ENCODE assay signal across 11 mouse cellular contexts in genomic region chr11:113698013-113698545, GRCm38 (mm10). TPM values are rescaled to one million over a fixed set of nuclear protein-coding genes. Genes with fewer than 3 reads are reported as not detected.
DNase-seq lines count a peak whose midpoint lies in the region; ATAC-seq and TF ChIP-seq lines count a peak whose summit lies in the region.
"Had no signal": no experiment of that assay in that cellular context is flagged by ENCODE, and none has a peak within 500 bp of the region (broad histone marks: within the 10 kb centered on the region; RNA-seq: fewer than 3 reads in every experiment).

No protein-coding gene starts in this region.

- H3K4me1 ChIP-seq in lung, adult 2 months (ENCODE audit: control insufficient read depth, insufficient read depth, low read length) = no peaks in the 10 kb centered on the region
- H3K4me1 ChIP-seq: forebrain, embryonic 15.5 days; hindbrain, embryonic 13.5 days had no signal

- no peak for TF ChIP-seq CTCF in lung, adult 2 months (IDR thresholded peaks at IDR 0.05; ENCODE audit: insufficient read depth, low read length)

- 63% methylated on average over 12 of the region's 12 CpGs for WGBS in lung, adult 2 months

- H3K4me3 ChIP-seq in lung, adult 2 months (replicated peaks; ENCODE audit: extremely low read depth, low read depth, low read length) = no peak overlapping the region
- H3K4me3 ChIP-seq: forebrain, embryonic 15.5 days; hindbrain, embryonic 13.5 days had no signal

- ATAC-seq in megakaryocyte, adult 5-6 weeks (ENCODE audit: poor library complexity, severe bottlenecking) = no peak
- ATAC-seq: forebrain, embryonic 15.5 days had no signal

- no peak for TF ChIP-seq POLR2A in lung, adult 2 months (IDR thresholded peaks at IDR 0.05; ENCODE audit: borderline replicate concordance, extremely low read depth, low read depth, low read length)

- DNase-seq in retina, postnatal 1 day = peak; percentile 36
- DNase-seq in retina, embryonic 14.5 days (ENCODE audit: low spot score) = no peak
- DNase-seq in kidney, postnatal 10 days = peak; percentile 74
- DNase-seq in lung, adult 2 months = peak; percentile 16
- DNase-seq in Muller cell, postnatal 12 days (ENCODE audit: inconsistent ontology term) = no peak
- DNase-seq in testis, postnatal 10 days (ENCODE audit: low spot score) = no peak
- DNase-seq: cerebellum, adult 9-10 months had no signal

RNA-seq across cellular contexts. Expression of gene Cpsf4l, which starts 11.7 kb away (rescaled TPM):
- 0.09 TPM in 1 of 2 replicates, not detected in the other for polyA plus RNA-seq in lung, adult 2 months (2012; rRNA removed)
- total RNA-seq in megakaryocyte, adult 5-6 weeks (2015) = not detected in 2 replicates
- total RNA-seq in megakaryocyte, adult 5-6 weeks (2017) = not detected in 2 replicates
- total RNA-seq: megakaryocyte progenitor cell, adult 5-6 weeks had no signal

RNA-seq across cellular contexts. Expression of gene D11Wsu47e, which starts 13.9 kb away (rescaled TPM):
- polyA plus RNA-seq in lung, adult 2 months (2012; rRNA removed) = 6.2 and 7.1 TPM in 2 replicates
- 3.2 and 5.4 TPM in 2 replicates for total RNA-seq in megakaryocyte, adult 5-6 weeks (2015)
- total RNA-seq in megakaryocyte, adult 5-6 weeks (2017) = 10.3 and 13.1 TPM in 2 replicates

RNA-seq across cellular contexts. Expression of gene Fam104a, which starts 14.1 kb away (rescaled TPM):
- polyA plus RNA-seq in lung, adult 2 months (2012; rRNA removed) = 21.2 and 31.7 TPM in 2 replicates
- 15.5 and 16.1 TPM in 2 replicates for total RNA-seq in megakaryocyte, adult 5-6 weeks (2015)
- 11.2 and 19.6 TPM in 2 replicates for total RNA-seq in megakaryocyte, adult 5-6 weeks (2017)

RNA-seq across cellular contexts. Expression of gene Slc39a11, which starts 48.2 kb away (rescaled TPM):
- 15.3 and 16.9 TPM in 2 replicates for polyA plus RNA-seq in lung, adult 2 months (2012; rRNA removed)
- 11.2 and 13.1 TPM in 2 replicates for total RNA-seq in megakaryocyte, adult 5-6 weeks (2015)
- total RNA-seq in megakaryocyte, adult 5-6 weeks (2017) = 11.3 and 11.4 TPM in 2 replicates

RNA-seq across cellular contexts. Expression of gene Cog1, which starts 49.1 kb away (rescaled TPM):
- polyA plus RNA-seq in lung, adult 2 months (2012; rRNA removed) = 43.9 and 45.9 TPM in 2 replicates
- total RNA-seq in megakaryocyte, adult 5-6 weeks (2015) = 25.0 and 31.2 TPM in 2 replicates
- 15.3 and 22.4 TPM in 2 replicates for total RNA-seq in megakaryocyte, adult 5-6 weeks (2017)

Comparison
In these comparisons a context has a peak if more than half of its experiments do, and no peak if none do; other contexts are left out.
1. DNase-seq: peak in retina, postnatal 1 day (single experiment), kidney, postnatal 10 days (single experiment) and lung, adult 2 months (single experiment); none in retina, embryonic 14.5 days (single experiment), Muller cell, postnatal 12 days (single experiment) and testis, postnatal 10 days (single experiment).